Mouse (Mus musculus): ENCODE results near the gene Ttc24. TPM values are rescaled to one million over a fixed set of nuclear protein-coding genes. Genes with fewer than 3 reads are reported as not detected.

Gene Ttc24
- polyA plus RNA-seq, 2 experiments from 2014 or later, result not detected

- ATAC-seq, result no peak
Observed at GRCm38 (mm10) chr3:88077441-88077840, 663 bp downstream of the Ttc24 start.

DNA sequence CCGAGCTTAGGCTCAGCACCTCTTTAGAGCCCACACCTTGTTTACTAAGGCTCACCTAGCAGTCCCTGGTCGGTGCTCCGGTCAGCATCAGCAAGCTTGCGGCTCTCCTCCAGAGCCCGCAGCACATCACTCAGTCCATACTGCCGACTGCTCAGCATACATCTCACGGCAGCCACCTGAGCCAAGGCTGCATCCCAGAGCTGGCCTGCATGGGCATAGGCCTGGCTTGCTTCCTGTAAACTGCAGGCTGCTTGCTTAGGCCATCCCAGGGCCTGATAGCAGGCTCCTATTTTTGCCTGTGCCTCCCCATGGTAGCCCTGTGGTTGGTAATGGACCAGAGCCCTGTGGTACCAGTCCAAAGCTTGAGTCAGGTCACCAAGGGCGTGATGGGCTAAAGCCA lies 3.3 kb downstream of the Ttc24 start:
- no peak for ATAC-seq

GRCm38 (mm10) chr3:88074351-88074750 lies 3.8 kb downstream of the Ttc24 start:
- ATAC-seq, result no peak

DNA sequence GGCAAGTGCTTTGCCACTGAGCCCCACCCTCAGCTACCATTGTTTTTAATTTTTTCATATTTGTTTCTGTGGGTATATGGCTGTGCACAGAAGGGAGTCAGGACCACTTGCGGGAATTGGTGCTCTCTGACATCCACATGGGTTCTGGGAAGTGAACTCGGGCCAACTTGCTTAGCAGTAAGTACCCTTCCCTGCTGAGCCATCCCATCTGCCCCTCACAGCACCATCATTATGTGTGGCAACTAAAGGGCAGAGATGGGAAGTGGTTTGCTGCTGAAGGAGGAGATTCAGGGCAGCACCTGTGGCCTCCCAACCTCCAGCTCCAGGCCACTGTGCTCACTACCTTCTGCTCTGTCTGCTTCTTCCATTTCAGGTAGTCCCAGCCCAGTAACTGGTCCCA lies 4.5 kb downstream of the Ttc24 start:
- no peak for ATAC-seq

DNA sequence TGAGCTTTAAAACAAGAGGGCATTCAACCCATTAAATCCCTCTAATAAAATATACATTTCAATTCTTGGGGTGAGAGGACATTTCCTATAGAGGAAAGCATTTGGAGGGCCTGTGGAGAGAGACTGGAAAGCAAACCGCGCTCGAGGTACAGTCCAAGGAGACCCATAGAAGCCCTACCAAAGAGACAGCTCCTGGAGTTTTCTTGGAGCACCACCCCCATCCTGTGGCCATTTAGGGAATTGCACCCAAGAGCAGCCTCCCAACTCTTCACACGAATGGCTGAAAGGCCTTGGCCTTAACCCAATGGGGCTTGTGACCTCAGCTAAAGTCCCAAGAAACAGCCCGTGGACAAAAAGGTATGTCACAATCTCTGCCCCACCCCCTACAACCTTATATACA lies 6.3 kb downstream of the Ttc24 start:
- ATAC-seq, result peak; percentile 69

DNA sequence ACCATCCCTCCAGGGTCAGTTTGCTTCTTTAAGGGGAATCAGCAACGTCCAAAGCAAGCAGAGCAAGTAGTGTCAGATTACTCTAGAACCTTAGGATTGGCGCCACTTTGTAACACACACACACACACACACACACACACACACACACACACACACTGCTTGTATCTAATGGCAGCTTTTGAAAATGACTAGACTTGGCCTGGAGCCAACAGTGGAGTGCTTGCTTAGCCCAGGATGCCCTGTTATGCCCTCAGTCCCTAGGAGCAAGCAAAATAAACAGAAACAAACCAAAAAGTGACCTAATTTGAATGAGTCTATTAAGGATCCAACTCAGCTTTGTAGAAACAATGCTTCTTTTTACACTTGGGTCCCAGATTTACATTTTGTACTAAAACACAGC lies 9.7 kb downstream of the Ttc24 start:
- no peak for ATAC-seq

DNA sequence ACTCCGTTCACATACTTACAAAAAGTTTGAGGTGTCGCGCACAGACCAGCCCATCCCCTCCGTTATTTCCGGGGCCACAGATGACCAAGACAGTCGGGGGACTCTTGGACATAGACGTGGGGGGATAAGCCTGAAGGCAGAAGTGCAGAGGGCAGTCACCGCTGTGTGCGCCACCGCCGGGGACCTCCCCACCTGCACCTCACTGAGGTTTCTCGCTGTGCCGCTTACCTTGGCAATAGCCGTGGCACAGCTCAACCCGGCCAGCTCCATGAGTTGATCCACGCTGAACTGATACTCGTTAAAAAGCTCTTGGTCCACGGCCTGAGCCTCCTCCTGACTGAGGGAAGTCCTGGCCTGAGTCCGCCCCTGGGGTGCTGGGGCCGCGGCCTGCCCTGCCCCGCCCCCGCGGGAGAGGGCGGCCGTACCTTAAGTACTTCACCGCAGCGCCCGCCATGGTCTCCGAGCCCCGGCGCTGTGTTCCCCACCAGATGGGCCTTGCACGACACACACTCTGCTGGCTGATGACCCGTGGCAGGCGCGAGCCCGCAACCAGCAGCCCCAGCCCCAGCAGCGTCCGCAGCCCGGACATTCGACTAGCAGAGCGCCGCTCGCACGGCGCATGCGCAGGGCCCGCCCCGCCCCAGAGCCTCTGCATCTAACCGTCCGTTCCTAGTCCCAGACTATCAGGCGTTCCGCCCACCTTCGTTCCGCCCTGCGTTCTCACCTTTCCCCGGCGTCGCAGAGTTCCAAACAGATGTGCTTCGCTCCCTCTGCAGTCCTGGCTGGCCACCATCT lies 20.0 kb downstream of the Ttc24 start, which contains the start of gene Naxe:
Gene Naxe (minus strand): TSS at position 594 of the 795 bp plus-strand sequence.
- peak; percentile 87 for ATAC-seq

DNA sequence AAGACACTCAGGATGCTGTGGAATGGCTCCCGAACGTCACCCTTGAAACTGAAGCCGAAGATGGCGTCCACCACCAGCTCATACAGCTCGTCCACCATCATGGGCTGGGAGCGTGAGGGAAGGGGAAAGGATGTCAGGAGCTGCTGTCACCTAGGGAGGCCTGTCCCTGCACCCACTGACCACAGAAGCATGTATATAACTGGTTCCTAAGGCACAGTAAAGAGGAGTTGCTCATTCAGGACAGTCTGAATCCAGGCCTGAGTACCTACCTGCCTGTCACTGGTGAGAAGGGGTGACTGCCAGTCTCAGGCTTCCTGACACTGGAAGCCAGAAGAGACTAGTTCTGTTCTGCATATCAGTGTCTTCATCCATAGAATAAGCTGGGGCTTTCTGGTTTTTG lies 21.1 kb downstream of the Ttc24 start:
- ATAC-seq, result no peak

GRCm38 (mm10) chr3:88049532-88049931 lies 28.6 kb downstream of the Ttc24 start:
- ATAC-seq, result no peak

DNA sequence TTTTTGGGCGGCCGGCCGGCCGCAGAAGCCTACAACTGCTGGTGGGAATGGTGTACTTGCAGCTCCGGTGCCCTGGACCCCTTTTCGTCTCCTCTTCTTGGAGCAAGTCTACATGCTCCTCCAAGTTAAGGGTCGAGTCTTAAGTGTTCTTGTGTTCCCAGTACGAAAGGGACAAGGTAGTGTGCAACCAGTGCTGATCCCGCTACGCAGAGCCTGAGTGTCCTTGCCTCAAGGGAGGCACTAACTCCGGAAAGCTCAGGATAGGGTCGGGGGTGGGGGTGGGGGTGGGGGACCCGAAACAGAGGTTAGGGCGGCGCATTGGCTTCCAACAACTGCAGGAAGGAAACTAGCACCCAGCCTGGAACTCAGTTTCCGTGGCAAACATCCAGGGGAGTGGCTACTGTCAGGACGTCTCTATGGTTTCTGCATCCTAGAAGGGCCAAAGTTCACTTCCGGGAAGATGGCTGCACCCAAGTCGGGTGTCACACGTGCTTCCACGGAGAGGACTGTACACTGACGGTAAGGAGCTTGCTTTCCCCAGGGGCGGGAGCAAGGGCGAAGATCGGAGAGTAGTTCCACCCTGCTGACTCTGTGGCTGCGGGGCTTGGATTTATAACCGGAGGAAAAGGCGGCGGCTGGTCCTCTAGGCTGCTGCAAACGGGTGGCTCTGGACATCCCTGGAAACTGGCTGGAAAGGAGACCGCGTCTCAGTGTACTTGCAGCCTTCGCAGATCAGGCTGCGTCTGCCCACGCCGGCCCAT lies 35.3 kb downstream of the Ttc24 start, which contains the start of gene Gpatch4:
Gene Gpatch4 (plus strand): TSS at position 448 of the 761 bp plus-strand sequence.
- peak; percentile 94 for ATAC-seq

GRCm38 (mm10) chr3:88035561-88036293 lies 42.4 kb downstream of the Ttc24 start:
- no peak for ATAC-seq

GRCm38 (mm10) chr3:88033506-88033905 lies 44.6 kb downstream of the Ttc24 start:
- no peak for ATAC-seq

DNA sequence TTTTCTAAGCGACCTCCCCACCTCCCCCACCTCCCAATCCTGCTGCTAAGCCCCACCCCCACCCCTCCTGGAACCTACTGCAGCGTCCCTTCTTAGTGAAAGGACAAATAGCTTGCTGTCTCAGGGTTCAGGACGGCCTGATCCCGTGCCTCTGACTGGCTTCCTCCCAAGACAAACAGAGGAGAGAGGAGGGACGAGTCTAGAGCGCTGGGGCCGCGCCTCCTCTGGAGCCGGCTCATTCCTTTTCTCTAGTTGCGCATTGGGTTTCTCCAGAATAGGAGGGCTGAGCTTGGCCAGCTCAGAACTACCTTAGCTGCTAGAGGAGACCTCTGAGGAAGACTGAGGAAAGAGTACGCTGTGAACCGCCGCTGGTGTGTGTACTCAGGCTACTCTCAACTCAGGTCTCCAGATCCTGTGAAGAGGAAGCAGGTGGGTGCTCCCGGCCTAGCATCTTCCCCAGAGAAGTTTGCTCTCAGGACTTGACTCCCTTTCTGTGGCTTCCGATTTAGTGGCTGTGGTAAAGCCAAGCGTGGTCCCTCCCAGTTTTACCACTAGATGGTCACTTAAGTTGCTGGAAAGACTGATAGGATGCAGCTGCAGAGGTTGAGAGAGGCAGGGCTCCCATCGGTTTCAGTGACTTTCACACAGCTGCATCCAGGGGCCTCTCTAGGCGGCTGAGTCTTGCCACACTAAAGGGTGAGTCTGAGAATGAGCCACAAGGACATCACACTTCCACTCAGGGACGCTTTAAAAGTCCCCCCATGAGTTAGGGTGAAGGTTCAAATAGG lies 47.3 kb downstream of the Ttc24 start:
- no peak for ATAC-seq

DNA sequence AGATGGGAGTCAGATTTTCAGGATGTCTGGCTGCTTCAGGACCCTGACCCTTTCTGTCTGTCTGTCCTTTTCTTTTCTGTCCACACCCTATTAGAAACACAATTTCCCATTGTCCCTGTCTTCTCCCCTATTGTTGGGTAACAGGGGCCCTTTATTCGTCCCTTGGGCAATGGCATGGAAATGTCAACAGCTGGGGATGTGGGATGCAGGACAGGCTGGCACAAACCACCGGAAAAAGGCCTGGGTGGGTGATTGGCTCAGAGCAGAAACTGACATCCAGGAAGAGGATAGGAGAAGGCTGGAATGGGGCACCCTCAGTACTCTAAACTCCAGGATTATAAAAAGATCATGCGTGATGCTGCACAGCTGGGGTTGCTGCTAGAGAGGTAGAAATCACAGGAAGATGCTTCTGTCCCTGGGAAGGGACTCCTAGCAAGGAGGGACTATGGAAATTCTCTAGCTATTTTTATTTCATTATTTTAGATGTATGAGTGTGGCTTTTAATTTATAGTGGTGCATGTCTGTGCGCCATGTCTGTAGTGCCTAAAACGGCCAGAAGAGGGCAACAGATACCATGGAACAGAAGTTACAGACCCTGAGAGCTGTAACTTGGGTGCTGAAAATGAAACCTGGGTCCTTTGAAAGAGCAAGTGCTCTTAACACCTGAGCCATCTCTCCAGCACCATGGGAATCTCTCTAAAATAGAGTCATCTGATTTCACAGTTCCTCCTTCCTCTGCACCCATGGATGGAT lies 50.5 kb downstream of the Ttc24 start, which contains the start of gene Hapln2:
Gene Hapln2 (minus strand): TSS at position 150 of the 753 bp plus-strand sequence.
- ATAC-seq, result no peak

DNA sequence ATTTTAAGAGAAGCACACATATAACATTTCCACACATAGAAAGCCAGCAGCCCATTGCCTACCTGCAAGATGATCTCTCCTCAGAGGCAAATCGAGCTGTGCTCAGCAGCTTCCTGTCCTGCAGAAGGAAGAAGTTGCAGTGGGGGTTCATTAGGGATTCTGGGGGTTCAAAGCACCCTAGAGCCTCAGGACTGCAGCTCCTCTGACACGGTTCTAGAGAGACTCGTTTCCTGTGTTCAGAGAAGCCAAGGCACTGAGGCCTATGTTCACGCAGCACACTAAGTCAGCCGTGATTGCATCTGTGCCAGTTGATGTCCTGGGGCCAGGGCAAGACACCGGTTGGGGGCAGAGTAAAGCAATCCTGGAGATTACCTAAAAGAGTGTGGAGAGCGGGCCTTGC lies 51.3 kb downstream of the Ttc24 start:
- ATAC-seq, result no peak

DNA sequence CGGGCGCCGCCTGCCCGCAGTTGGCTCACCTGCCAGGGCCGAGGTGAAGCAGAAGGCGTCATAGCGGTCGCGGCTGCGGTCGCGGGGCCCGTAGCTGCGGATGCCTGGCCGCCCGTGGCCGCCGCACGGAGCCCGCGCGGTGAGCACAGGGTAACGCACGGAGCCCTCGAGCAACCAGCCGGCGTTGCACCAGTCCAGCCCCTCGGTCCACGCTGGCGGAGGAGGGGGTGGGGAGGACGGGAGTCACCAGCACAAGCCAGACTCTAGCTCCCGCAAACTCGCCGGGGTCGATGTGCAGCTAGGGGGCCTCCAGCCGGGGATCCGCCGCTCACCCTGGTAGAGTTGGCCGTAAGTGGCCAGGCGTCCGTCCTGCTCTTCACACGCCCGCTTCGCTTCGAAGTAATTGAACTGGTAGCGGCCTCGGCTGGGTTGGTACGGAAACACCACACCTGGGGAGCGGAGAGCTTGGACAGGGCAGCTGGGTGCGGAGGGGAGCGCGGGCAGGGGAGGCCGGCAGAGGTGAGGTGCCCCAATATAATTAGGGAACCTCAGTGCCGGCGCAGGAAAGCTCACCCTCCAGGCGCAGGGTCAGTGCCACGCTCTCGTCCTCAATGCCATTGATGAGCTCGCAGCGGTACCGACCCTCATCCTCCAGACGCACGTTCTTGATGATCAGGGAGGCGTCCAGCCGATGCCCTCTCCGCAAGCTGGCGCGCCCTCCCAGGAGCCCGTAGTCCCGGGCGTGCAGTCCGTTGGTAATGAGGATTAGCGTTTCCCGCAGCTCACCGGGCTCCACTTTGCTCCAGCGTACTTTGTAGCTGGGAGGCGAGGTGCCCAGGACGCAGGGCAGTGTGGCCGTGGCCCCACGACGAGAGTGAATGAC lies 54.7 kb downstream of the Ttc24 start:
- peak; percentile 36 for ATAC-seq

GRCm38 (mm10) chr3:88022322-88023191 lies 55.5 kb downstream of the Ttc24 start:
- peak; percentile 65 for ATAC-seq
